Mouse (Mus musculus) heart, adult 2 months (tissue): ENCODE data around the gene Galnt6.

Experiments used
- CTCF ChIP-seq: fragments of 200-600 bp; IDR thresholded peaks from 2 replicates; pipeline ENCODE4 v1.8.1; 2022; ENCODE audit warnings: antibody characterized with exemption, mild to moderate bottlenecking, moderate library complexity
- EP300 ChIP-seq: fragments of 200-500 bp; IDR thresholded peaks from 2 replicates; pipeline ENCODE4 v1.6.1; 2011; ENCODE audit warnings: low read depth, low read length, control low read depth; ENCODE audit not compliant: insufficient read depth
- POLR2A ChIP-seq: fragments of 200-500 bp; IDR thresholded peaks from 2 replicates; pipeline ENCODE4 v1.6.1; 2011; ENCODE audit warnings: mild to moderate bottlenecking, low read depth, low read length, control low read depth; ENCODE audit not compliant: insufficient read depth

- TF ChIP-seq CTCF = no peak
- no peak for TF ChIP-seq EP300
- no peak for TF ChIP-seq POLR2A
Measured at GRCm38 (mm10) chr15:100764163-100764951, 35.2 kb upstream of the Galnt6 start.
